Mouse (Mus musculus): ENCODE measurements around the gene 1810010H24Rik. TPM values are rescaled to one million over a fixed set of nuclear protein-coding genes. Genes with fewer than 3 reads are reported as not detected.
"Not testable (repeated sequence)": the region's sequence is repeated elsewhere in the genome, so short reads cannot be mapped to it uniquely, and the experiment has no call there.

The 1810010H24Rik gene
- polyA plus RNA-seq (2015; fragmentation: Nextera tagmentation; extraction: Ambion mirVana) = 4.7 and 5.1 TPM in 2 replicates

DNA sequence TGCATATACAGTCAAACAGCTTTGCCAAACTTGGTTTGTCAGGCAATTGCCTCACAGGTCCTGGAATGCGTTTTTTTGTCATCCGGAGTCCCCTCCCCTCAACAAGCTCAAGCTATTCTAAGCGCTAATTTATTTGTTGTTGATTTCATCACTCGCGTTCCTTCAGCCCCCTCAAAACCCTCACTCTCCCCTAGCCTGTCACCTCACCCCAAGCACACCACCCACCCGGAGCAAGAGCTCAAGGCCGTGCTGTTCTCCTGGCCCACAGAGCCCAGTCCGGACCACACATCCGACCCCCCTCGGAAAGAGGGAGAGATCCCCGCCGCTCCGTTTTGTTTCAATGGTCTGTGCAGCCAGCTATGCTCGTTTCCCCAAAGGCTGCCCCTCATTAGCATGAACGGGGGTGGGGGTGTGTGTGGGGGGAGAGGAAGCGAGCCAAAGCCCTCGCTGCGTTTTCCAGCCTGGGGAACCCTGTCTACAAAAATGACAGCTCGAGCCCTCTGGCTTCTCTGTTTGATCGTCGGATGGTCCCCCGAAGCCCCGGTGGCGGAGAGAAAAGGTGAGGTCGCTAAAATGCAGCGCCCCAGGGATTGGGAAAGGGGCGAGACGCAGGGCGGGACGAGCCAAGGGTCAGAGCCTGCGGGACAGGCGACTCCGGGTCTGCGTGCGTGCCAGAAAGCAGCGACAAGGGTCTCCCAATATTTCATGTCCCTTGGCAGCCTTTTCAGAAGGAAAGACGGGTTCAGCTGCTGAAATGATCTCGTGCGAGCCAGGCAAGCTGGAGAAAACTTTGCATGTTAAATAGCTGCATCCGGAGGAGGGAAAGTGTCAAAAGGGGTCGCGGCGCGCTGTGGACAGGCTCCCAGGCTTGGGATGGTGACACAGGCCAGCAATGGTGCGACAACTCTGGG is at the start of gene 1810010H24Rik:
Gene 1810010H24Rik (plus strand): TSS at position 271 of the 911 bp plus-strand sequence.
- peak within 1 kb of the TSS; percentile 50 for H3K4me3 ChIP-seq (ENCODE audit: low read length)
- H3K9ac ChIP-seq (ENCODE audit: low read depth, low read length) = peak within 1 kb of the TSS; percentile 61
- H3K27me3 ChIP-seq (replicated peaks; ENCODE audit: control insufficient read depth, insufficient read depth, low read length) = no peaks in the 10 kb centered on the region
- no peaks in the 10 kb centered on the region for H3K36me3 ChIP-seq (ENCODE audit: control insufficient read depth, insufficient read depth, low read length)
- 1% methylated on average over 41 of the region's 45 CpGs for WGBS
- H3K9me3 ChIP-seq (ENCODE audit: control insufficient read depth, low read length) = no peaks in the 10 kb centered on the region
- H3K4me1 ChIP-seq (ENCODE audit: control insufficient read depth, insufficient read depth, low read depth, low read length) = peaks cover 22% of the 10 kb centered on the region
- H3K27ac ChIP-seq (ENCODE audit: low read depth, low read length) = peak within 1 kb of the TSS; percentile 63
- ATAC-seq = peak; percentile 25; the same call in 1 of the 2 replicates
- H3K4me2 ChIP-seq (ENCODE audit: low read length) = peak within 1 kb of the TSS; percentile 82

DNA sequence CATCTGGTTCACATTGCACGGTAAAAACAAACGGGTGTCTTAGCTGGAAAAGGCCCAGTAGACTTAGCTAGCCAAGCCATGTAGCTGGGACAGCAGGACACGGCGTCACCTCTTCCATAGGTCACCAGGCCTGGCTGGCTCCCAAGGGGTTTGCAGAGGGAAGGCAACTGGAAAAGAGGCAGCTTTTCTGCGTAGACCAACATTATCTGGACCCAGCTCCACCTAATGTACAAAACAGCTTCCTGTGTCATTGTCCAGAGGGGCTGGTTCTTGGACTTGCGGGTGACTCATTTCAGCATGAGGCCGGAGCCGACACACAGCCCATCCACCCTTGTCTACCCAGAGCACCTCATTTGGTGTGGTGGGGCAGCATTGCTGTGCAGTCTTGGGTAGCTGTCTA is 49.3 kb upstream of the 1810010H24Rik start:
- Histone ChIP-seq H3K27ac (ENCODE audit: low read depth, low read length) (no peak overlapping the region), H3K9me3 (ENCODE audit: control insufficient read depth, low read length) (no peaks in the 10 kb centered on the region), H3K27me3 (replicated peaks; ENCODE audit: control insufficient read depth, insufficient read depth, low read length) (no peaks in the 10 kb centered on the region), H3K9ac (ENCODE audit: low read depth, low read length) (no peak overlapping the region), H3K4me1 (ENCODE audit: control insufficient read depth, insufficient read depth, low read depth, low read length) (no peaks in the 10 kb centered on the region), H3K4me2 (ENCODE audit: low read length) (no peak overlapping the region), H3K4me3 (ENCODE audit: low read length) (no peak overlapping the region), H3K36me3 (ENCODE audit: control insufficient read depth, insufficient read depth, low read length) (no peaks in the 10 kb centered on the region)
- 79% methylated on average over 8 of the region's 8 CpGs for WGBS
- no peak for ATAC-seq

DNA sequence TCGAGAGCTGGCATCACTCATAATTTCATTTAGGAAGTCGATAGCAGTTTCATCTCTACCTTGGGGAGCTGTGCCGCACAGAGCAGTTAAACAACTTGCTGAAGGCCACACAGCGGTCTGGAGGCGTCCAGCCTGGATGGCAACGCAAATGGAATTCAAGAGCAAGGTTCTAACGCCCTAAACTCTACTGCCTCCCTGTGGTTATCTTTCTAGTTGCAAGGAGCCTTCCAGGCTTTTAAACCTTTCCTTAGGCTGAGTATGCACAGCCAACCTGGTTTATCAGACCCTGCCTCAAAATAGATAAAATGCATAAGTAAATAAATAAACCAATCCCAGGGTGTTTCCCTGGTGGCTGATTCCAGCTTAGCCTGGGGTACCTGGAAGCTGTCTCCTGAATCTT is 45.0 kb upstream of the 1810010H24Rik start:
- Histone ChIP-seq H3K4me3 (ENCODE audit: low read length) (no peak overlapping the region), H3K9me3 (ENCODE audit: control insufficient read depth, low read length) (no peaks in the 10 kb centered on the region), H3K27ac (ENCODE audit: low read depth, low read length) (no peak overlapping the region), H3K27me3 (replicated peaks; ENCODE audit: control insufficient read depth, insufficient read depth, low read length) (no peaks in the 10 kb centered on the region), H3K36me3 (ENCODE audit: control insufficient read depth, insufficient read depth, low read length) (no peaks in the 10 kb centered on the region), H3K4me1 (ENCODE audit: control insufficient read depth, insufficient read depth, low read depth, low read length) (no peaks in the 10 kb centered on the region), H3K9ac (ENCODE audit: low read depth, low read length) (no peak overlapping the region), H3K4me2 (ENCODE audit: low read length) (no peak overlapping the region)
- 25% methylated on average over 7 of the region's 7 CpGs for WGBS
- ATAC-seq = no peak

DNA sequence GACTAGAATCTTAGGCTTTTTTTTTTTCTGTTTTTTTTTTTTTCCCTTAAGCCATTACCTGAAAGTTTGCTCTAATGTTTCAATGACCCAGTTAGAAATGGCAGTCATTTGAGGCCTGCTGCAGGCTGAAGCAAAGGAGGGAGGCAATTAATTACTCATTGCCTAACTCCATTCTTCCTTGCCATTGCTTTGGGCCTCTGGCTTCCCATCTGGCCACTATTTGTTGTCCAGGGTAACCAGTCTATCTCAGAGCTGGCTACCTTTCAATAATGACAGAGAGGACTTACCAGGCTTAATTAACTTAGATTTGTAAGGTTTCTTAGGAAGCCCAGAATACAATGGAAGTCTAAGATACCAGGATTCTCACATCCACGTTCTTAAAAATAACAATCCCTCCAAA is 43.7 kb upstream of the 1810010H24Rik start:
- H3K9me3 ChIP-seq (ENCODE audit: control insufficient read depth, low read length) = no peaks in the 10 kb centered on the region
- no peaks in the 10 kb centered on the region for H3K36me3 ChIP-seq (ENCODE audit: control insufficient read depth, insufficient read depth, low read length)
- WGBS = 34% methylated on average over 1 of the region's 1 CpGs
- H3K4me2 ChIP-seq (ENCODE audit: low read length) = no peak overlapping the region
- no peak overlapping the region for H3K9ac ChIP-seq (ENCODE audit: low read depth, low read length)
- H3K27ac ChIP-seq (ENCODE audit: low read depth, low read length) = no peak overlapping the region
- no peaks in the 10 kb centered on the region for H3K4me1 ChIP-seq (ENCODE audit: control insufficient read depth, insufficient read depth, low read depth, low read length)
- H3K27me3 ChIP-seq (replicated peaks; ENCODE audit: control insufficient read depth, insufficient read depth, low read length) = no peaks in the 10 kb centered on the region
- H3K4me3 ChIP-seq (ENCODE audit: low read length) = no peak overlapping the region
- ATAC-seq = no peak

DNA sequence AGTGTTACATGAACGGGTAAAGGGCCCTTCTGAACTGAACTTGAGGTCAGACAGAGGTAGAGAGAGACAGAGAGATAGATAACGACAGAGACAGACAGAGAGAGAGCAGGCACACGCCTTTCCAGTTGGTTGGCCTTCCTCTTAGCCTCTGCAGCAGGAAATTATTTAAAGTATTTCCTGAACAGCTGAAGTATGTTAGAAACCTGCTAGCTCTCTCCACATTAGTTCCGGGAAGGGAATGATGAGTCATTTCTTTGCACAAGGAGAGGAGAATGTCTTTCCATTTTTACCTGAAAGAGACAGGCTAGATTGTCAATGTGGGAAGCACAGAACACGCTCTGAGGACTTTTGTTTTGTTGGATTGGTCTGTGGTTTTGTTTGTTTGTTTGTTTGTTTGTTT is 43.1 kb upstream of the 1810010H24Rik start:
- Histone ChIP-seq H3K27me3 (replicated peaks; ENCODE audit: control insufficient read depth, insufficient read depth, low read length) (no peaks in the 10 kb centered on the region), H3K4me1 (ENCODE audit: control insufficient read depth, insufficient read depth, low read depth, low read length) (no peaks in the 10 kb centered on the region), H3K27ac (ENCODE audit: low read depth, low read length) (no peak overlapping the region), H3K4me3 (ENCODE audit: low read length) (no peak overlapping the region), H3K4me2 (ENCODE audit: low read length) (no peak overlapping the region), H3K9me3 (ENCODE audit: control insufficient read depth, low read length) (no peaks in the 10 kb centered on the region), H3K9ac (ENCODE audit: low read depth, low read length) (no peak overlapping the region), H3K36me3 (ENCODE audit: control insufficient read depth, insufficient read depth, low read length) (no peaks in the 10 kb centered on the region; the same call in 1 of the 2 replicates)
- 66% methylated on average over 5 of the region's 5 CpGs for WGBS
- ATAC-seq = no peak

DNA sequence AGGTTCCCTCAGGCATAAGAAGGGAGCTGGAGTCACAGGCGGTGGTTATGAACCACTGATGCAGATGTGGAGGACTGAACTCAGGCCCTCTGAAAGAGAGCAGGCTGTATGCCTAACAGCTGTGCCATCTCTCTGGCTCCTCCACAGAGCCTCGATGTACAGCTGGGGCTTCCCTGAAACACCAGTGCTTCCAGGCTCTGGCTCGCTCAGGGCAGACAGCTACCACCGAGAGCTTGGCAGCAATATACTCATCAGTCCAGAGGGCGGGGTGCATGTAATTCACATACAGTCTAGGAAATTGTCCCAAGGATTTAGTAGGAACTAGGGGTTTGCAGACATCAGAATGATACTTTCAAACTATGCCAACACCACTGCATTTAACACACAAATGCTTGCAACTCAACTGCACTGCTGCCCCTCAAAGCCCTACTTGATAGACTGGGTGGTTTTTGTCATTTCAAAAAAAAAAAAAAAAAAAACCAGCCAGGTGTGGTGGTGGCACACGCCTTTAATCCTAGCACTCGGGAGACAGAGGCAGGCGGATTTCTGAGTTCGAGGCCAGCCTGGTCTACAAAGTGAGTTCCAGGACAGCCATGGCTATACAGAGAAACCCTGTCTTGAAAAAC is 39.4 kb upstream of the 1810010H24Rik start:
- not testable (repeated sequence) for H3K9me3 ChIP-seq (ENCODE audit: control insufficient read depth, low read length); ATAC-seq; H3K4me1 ChIP-seq (ENCODE audit: control insufficient read depth, insufficient read depth, low read depth, low read length); H3K36me3 ChIP-seq (ENCODE audit: control insufficient read depth, insufficient read depth, low read length); H3K9ac ChIP-seq (ENCODE audit: low read depth, low read length); H3K27ac ChIP-seq (ENCODE audit: low read depth, low read length); H3K4me2 ChIP-seq (ENCODE audit: low read length); H3K4me3 ChIP-seq (ENCODE audit: low read length); H3K27me3 ChIP-seq (replicated peaks; ENCODE audit: control insufficient read depth, insufficient read depth, low read length)
- WGBS = 87% methylated on average over 8 of the region's 9 CpGs

DNA sequence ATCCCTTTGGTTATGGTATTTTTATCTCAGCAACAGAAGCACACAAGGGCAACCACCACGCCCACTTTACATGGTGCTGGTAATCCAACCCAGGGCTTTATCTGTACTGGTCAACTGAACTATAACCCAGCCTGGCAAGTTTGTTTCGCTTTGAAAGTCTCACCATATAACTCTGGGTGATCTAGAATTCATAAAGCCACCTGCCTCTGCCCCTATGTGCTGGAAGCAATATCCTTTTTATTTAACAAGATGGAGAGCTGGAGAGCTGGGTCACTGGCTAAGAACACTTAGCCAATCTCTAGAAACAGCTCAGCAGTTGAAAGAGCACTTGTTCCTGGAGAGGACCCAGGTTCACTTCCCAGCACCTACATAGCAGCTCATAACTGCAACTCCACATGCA is 38.1 kb upstream of the 1810010H24Rik start:
- 93% methylated on average over 2 of the region's 2 CpGs for WGBS
- no peak overlapping the region for H3K27ac ChIP-seq (ENCODE audit: low read depth, low read length)

DNA sequence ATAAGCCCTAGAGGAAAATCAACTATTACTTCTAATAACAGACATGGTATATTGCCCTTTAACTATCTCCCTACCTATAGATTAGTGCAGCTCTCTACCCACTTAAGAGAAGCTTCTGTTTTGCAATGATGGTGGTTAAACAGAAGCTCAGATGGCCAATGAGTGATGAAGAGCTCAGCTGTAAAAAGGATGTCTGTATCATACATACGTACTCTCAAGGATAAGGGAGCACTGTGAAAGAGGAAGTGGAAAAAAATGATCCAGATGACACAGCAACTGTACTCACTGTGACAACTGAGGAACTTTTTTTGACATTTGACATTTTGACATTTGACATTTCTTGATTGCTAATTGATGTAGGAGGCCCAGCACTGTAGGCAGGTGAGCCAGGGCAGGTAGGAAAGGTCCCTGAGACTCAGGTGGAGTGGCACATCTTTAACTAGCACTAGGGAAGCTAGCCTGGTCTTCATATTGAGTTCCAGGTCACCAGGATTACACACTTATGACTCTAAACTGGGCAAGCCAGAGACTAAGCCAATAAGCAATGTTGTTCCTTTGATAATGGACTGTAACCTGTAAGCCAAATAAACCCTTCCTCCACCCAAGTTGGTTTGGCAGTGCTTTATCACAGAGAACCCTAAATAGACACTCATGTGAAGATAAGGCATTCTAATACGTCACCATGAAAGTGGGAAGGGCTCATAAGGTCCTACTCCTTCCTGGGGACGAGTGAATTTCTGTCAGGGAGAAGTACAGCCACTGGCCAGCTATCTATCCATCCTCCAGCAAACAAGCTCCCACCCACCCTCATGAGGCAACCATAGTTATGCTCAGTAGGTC is 31.0 kb upstream of the 1810010H24Rik start:
- H3K36me3 ChIP-seq (ENCODE audit: control insufficient read depth, insufficient read depth, low read length) = peaks cover 23% of the 10 kb centered on the region
- 90% methylated on average over 3 of the region's 3 CpGs for WGBS
- H3K4me2 ChIP-seq (ENCODE audit: low read length) = no peak overlapping the region
- no peaks in the 10 kb centered on the region for H3K4me1 ChIP-seq (ENCODE audit: control insufficient read depth, insufficient read depth, low read depth, low read length)
- H3K9me3 ChIP-seq (ENCODE audit: control insufficient read depth, low read length) = no peaks in the 10 kb centered on the region
- no peak for ATAC-seq
- no peaks in the 10 kb centered on the region for H3K27me3 ChIP-seq (replicated peaks; ENCODE audit: control insufficient read depth, insufficient read depth, low read length)
- no peak overlapping the region for H3K9ac ChIP-seq (ENCODE audit: low read depth, low read length)
- H3K27ac ChIP-seq (ENCODE audit: low read depth, low read length) = no peak overlapping the region
- no peak overlapping the region for H3K4me3 ChIP-seq (ENCODE audit: low read length)

More for the DNA sequence above, 38.1 kb upstream of the 1810010H24Rik start:
- H3K9me3 ChIP-seq (ENCODE audit: control insufficient read depth, low read length) = no peaks in the 10 kb centered on the region
- peaks cover 15% of the 10 kb centered on the region for H3K36me3 ChIP-seq (ENCODE audit: control insufficient read depth, insufficient read depth, low read length)
- ATAC-seq = no peak
- H3K4me3 ChIP-seq (ENCODE audit: low read length) = no peak overlapping the region
- H3K4me1 ChIP-seq (ENCODE audit: control insufficient read depth, insufficient read depth, low read depth, low read length) = no peaks in the 10 kb centered on the region
- H3K27me3 ChIP-seq (replicated peaks; ENCODE audit: control insufficient read depth, insufficient read depth, low read length) = no peaks in the 10 kb centered on the region
- no peak overlapping the region for H3K4me2 ChIP-seq (ENCODE audit: low read length)
- H3K9ac ChIP-seq (ENCODE audit: low read depth, low read length) = no peak overlapping the region

DNA sequence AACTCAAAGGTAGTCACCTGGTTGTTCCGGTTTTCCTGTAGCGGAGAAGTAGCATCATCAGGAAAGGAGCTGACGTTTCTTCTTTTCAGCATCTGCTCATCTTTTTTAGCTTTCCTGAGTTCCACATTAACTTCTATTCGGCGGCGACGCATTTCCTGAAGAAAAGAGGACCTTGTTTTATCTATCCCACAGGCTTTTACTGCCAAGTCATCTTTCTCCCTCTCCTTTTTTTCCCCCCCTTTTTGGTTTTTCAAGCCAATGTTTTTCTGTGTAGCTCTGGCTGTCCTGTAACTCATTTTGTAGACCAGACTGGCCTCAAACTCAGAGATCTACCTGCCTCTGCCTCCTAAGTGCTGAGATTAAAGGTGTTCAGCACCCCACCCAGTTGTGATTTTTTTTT is 29.0 kb upstream of the 1810010H24Rik start:
- WGBS = 89% methylated on average over 7 of the region's 7 CpGs
- H3K9me3 ChIP-seq (ENCODE audit: control insufficient read depth, low read length) = not testable (repeated sequence)
- H3K36me3 ChIP-seq (ENCODE audit: control insufficient read depth, insufficient read depth, low read length) = peaks cover 16% of the 10 kb centered on the region

More for the DNA sequence above, 29.0 kb upstream of the 1810010H24Rik start:
- not testable (repeated sequence) for H3K27ac ChIP-seq (ENCODE audit: low read depth, low read length); H3K4me2 ChIP-seq (ENCODE audit: low read length); H3K4me1 ChIP-seq (ENCODE audit: control insufficient read depth, insufficient read depth, low read depth, low read length); H3K27me3 ChIP-seq (replicated peaks; ENCODE audit: control insufficient read depth, insufficient read depth, low read length); H3K9ac ChIP-seq (ENCODE audit: low read depth, low read length); ATAC-seq; H3K4me3 ChIP-seq (ENCODE audit: low read length)
